Mouse (Mus musculus) CD8-positive naive resting alpha-beta T cell, adult 2 months (primary cell): ENCODE results near the gene Ak2.

Source experiments
- DNase-seq, 2 experiments: peaks; one replicate each; pipeline ENCODE4 v3.0.0; 2022; ENCODE audit warnings: low read depth in 2 of 2, low spot score in 2 of 2

Gene Ak2

DNA sequence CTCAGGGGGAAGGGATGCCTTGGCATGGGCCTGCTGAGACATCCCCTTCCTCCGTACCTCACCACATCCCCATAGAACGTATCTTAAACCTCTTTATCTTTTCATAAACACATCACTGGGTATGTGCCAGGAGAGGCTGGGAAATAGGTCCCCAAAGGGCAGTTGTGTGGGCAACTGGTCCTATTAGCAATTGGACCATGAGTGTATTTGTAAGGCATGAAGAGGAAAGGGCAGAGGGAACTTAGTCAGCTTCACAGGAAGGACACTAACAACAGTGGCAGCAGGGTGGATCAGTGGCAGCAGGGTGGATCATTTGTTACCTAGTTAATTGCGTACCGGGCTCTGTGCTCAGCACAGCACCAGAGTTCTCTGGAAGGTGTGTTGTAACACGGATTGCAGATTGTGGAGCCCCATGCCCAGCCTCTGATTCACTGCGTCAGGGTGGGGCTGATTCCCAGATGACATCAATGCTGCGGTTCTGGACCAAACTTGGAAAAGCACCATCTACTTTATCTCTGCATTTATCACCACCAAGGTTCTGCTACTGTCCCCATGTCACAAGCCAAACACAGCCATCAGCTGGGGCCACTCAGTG is 44.2 kb downstream of the Ak2 start:
- no peak for DNase-seq

DNA sequence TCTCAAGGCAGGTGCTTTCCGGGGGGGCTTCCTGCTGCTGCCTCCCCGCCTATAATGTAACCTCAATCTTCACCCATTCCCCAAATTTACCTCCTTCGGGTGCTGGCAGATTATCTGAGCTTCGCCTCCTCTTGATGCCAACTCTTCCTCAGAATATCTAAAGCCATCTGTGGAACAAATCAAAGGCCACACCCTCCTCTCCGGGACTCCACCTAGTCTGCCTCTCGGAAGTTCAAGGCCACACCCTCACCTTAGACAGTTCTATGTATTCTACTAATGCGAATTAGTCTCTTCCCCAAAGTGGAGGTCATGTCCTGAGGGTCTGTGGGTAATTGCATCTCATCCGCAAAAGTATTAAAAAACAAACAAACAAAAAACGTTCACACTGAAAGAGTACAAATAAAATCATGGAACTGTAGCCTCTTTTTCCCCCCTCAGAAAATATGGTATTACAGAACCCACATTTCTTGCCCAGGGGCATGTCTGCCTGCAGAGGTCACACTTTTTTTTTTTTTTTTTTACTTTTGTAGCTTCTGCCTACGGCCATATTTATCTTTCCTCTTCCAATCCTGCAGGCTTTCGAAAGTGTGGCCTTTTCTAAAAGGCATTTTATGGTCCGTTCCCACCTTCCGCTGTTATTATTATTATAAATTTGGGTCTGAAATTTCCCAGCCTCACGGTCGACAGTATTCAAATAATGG is 56.1 kb downstream of the Ak2 start:
- no peak for DNase-seq

DNA sequence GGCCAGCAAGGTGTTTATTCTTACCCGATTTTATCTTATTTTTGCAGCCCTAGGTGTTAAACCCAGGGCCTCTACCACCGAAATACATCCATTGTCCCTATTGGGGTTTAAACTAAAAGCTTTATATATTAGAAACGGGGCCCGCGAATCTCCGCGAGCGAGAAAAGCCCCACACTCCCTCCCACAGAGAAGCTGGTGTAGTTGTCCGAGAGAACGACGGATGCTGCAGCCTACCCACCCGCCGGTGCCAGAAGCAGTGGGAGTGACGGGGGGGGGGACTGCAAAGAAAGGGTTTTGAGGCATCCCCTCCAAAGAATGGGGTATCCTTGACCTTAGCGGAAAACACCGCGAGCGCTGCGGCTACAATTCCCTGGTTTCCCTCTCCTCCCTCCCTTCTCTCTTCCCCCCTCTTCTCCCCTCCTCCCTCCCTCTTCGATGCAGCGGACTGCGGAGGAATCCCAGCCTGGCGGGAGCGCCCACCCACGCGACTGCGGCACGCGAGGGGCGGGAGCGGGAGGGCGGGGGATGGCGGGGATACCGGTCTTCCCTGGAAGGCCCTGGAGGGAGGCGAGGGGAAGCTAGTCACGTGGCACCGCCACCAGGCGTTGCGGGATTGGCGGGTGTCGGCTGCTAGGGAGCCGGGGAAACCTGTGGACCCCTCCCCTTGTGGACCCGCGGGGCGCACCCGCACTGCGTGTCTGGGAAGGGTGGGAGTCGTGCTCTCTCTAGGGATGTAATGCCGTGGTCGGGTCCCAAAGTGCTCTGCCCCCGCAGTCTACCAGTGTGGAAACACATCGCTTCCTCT is 56.9 kb downstream of the Ak2 start:
- DNase-seq: no peak

DNA sequence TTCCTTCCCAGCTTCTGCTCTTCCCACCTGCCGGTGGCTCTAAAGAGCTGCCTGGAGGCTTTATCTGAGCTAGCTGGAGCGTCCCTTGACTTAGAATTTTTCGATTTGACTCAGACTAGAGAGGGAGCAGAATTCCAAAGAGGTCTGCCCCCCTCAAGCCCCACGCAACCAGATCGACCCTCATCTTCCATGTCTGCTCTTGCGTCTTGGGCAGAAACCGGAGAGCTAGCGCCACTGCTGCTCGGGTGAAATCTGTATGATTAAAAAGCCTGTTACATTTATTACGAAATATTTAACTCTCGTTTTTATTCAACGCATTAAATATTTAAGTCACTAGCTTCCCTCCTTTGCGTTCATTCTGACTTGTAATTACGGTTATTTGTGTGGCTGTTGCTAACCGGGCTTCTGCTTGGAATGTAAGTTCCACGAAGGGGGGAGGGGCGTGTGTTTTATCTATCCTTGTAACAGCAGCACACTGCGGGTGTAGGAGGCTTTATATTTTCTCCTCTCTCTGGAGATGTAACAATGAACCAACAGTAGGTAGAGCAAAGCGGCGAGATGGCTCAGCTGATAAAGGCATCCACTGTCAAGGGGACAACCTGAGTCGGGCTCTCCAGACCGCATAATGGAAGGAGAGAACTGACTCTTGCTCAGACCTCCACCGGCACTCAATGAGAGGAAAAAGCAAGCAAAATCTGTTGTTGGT is 57.7 kb downstream of the Ak2 start:
- no peak for DNase-seq

DNA sequence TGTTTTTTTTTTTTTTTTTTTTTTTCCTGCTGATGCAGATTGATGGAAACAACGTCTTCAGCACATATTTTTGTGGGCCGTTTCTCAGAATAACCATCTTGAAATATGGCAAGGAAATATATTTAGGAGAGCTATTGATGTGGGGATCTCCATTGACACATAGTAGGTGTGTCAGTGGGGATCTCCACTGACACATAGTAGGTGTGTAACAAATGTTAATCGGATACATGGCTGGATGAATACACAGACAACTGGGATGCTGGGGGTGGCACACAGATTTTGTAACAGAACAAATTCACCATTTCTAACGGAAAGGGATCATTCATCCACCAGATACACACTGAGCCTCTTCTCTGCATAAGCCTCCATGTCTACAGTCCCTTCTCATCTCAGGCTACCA is 58.6 kb downstream of the Ak2 start:
- no peak for DNase-seq

DNA sequence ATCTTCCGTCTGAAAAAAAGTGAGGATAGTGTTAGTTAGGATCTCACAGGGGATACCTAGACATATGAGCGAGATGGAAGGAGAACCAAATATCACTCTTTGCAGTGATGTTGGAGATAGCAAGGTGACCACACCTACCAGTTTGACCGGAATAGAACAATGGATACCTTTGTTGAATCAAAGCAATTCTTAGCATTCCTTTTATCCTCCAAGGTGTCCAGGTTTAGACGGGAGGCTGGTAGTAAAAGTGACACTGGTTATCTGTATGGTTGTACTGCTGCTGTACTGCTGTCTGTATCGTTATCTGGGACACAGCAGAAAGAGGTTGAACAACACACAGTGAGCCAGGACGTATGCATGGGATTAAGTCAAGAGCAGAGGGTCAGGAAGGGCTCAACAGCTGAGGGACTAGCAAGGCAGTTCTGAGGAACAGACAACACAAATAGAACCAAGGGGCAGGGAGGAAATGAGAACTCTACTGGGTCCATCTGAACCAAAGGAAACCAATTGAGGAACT is 59.2 kb downstream of the Ak2 start:
- no peak for DNase-seq

DNA sequence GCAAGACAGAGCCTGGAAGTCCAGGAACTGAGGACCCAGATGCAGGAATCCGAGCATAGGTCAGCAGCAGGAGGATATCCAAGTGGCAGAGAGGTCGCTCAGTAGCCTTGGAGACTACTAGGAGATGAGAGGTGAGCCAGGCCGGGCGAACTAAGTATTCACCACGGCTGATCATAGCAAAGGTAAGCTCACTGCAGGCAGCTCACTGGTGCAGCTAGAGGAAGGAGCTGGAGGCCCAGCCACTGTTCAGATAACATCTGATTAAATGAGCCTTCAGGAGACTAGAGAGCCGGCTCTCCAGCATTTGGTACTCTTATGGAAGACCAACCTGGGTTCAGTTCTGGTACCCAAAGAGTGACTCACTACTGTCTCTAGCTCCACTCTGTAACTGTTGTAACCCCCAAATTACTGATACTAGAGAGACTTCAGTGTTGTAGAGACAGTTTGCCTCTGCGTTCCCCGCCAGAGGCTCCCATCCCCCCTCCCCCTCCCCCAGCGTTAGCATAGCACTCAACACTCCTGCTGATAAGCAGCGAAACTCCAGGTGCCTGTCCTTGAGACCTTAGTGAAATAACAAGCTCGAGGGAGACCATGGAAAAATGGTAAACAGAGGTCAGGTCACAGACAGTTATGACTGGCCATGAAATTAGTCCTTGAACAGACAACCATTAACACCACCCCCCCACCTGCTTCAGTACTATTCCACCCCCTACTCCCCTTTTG is 59.9 kb downstream of the Ak2 start:
- DNase-seq: no peak

DNA sequence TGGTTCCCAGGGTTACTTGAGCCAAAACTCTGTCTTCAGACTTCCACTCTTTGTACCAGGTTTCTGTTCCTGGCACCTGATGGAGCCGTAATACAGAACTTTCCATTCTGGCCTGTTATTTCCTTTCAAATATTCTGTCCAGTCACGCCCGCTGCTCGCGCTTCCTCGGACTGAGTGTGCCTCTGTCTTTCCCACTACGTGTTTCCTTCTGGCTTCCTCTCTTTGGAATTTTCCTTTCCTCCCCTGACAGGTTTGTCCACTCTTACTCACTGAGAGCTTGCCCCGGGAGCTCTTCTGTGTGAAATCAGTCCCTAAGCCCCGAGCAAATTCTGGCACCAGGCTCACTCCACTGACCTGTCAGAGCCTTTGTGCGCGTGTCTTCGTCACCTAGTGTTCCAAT is 63.0 kb downstream of the Ak2 start:
- no peak for DNase-seq

DNA sequence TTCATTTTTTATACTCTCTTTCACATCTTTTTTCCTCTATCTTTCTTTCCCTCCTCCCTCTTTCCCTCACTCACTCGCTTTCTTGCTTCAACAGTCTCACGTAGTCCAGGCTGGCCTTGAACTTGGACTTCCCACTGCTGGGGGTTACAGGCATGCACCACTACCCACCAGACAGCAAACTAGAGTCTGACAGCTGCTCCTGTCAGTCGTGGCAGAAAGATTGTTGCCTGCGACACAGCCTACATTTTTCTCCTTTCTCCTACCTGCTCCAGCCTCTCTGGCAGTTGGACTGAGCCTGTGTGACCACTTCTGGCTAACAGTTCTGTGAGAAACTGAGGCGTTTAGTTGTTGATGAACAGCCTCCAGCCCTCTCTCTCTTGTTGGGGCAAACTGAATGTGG is 63.8 kb downstream of the Ak2 start:
- no peak for DNase-seq

DNA sequence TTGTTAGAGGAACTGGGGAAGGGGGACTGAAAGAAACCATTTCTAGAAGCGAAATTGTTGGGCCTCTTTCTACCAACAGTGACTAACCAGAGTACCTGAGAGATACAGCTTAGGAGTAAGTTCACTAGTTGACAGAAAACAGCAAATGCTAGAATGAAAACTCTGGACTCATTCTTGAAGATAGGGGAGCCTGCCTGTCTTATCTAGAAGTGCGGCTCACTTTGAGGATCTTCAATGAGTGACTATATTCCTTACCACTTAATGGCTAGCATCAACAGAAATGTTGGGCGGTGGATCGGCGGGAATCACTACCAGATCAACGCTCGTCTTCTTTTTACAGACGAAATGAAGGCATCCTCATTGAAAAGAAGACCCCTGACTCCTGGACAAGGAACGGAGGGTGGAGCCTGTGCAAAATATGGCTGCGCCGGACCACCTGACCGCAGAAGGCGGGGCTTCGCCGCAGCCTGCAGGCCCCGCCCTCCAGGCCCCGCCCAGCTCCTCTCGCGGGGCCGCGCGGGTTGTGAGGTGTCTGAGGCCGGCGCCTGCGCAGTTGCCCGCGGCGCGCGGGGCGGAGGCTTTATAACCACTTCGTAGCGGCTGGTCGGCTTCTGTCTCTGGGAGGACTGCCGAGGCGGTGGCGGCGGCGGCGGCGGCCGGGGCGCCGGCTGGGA is 65.9 kb downstream of the Ak2 start:
- peak; percentile 88 for DNase-seq

DNA sequence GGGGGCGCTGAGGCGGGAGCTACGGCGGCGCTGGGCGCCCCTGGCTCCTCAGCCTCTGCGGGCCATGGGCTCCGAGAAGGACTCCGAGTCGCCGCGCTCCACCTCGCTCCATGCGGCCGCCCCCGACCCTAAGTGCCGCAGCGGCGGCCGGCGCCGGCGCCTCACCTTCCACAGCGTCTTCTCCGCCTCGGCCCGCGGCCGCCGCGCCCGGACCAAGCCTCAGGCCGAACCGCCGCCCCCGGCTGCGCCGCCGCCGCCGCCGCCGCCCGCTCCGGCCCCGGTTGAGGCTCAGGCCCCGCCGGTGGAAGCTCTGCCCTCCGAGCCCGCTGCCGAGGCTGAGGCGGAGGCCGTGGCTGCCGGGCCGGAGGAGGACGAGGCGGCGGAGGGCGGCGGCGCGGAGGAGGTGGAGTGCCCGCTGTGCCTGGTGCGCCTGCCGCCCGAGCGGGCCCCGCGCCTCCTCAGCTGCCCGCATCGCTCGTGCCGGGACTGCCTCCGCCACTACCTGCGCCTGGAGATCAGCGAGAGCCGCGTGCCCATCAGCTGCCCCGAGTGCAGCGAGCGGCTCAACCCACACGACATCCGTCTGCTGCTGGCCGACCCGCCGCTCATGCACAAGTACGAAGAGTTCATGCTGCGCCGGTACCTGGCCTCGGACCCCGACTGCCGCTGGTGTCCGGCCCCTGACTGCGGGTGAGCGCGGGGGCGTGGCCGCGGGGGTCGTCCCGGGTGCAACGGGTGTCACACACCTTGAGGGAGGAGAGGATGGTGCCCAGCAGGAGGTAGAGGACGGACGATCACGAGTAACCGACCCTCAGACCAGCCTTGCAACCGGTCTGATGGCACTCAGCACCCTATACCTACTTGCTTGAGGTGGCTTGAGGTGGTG is 66.7 kb downstream of the Ak2 start, which contains the start of gene Rnf19b:
Rnf19b (plus strand) TSS at position 65 of the 886 bp plus-strand sequence.
- peak; percentile 24 to 34 for DNase-seq

DNA sequence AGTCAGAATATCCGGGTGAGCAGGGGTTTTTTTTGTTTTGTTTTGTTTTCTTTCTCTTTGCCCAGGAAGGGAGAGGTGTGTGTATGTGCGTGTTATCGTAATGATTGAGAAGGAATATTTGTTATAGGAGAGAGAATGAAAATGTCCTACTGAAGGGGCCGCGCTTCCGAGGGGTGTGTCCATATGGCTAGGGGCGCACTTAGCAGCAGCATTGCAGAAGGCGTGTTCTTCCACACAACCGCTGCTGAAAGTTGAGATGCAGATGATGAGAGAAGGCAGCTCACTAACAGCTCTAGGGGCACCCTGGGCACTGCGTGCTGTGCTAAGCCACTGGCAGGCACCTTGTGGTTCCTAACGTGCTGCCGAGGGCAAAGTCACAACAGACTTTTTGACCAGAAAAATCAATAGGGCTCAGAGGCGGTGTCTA is 67.4 kb downstream of the Ak2 start:
- peak; percentile 20 to 36 for DNase-seq

DNA sequence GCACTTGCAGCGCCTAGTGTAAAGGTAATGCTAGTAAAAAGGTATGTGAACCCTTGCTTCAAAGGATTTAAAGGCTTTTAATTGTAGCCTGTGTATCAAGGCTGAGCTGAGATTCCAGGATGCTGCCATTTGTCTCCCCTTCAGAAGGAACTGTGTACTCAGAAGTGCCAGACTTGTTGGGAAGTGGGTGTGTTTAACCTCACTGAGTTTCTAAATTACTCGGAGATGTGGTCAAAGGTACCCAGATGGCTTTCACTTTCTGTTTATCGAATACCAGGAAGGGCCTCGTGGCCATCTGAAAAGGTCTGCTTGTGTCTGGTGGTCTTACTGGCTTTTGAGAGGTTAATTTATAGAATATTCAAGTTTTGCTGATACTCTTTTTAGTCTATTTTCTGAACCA is 68.2 kb downstream of the Ak2 start:
- DNase-seq: no peak
